Mouse (Mus musculus): ENCODE results near the gene Kazn.

DNA sequence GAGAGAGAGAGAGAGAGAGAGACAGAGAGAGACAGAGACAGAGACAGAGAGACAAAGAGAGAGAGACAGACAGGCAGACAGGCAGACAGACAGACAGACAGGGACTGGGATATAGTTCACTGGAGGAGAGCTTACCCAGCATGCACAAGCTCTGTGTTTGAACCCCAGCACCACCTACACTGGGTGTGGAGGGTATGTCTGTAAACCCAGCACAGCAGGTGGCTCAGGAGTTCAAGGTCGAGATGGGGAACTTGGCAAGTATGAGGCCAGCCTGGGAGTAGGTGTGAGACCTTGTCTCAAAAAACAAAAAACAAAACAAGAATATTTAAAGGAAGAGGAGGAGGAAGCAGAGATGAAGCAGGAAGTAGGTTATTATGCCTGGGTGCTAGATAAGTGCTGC is 162.3 kb downstream of the Kazn start:
- no peak for TF ChIP-seq GATA1 (IDR thresholded peaks at IDR 0.05; ENCODE audit: low read length)
- TF ChIP-seq TAL1 (IDR thresholded peaks at IDR 0.05; ENCODE audit: low read length), result no peak

All from erythroblast, embryonic 14.5 days (primary cell).